Mouse (Mus musculus) midbrain, postnatal 0 days (tissue): Measurements from ENCODE around the gene H2-Oa. TPM values are rescaled to one million over a fixed set of nuclear protein-coding genes. Genes with fewer than 3 reads are reported as not detected.
"Not testable (repeated sequence)": the region's sequence is repeated elsewhere in the genome, so short reads cannot be mapped to it uniquely, and the experiment has no call there.

Experiments
- ATAC-seq: fragments of 200-750 bp; cut with Nextera tagmentation; 2 replicates; pipeline ENCODE4 v1.8.0; 2017; ENCODE audit warnings: moderate number of reproducible peaks, mild to moderate bottlenecking, moderate TSS enrichment, moderate library complexity; ENCODE audit not compliant: low FRiP score
- DNase-seq: peaks from one replicate; pipeline ENCODE4 v3.0.0-alpha.2; 2015; ENCODE audit warnings: low spot score
- H3K27ac ChIP-seq: fragments of 300-500 bp; sonication (generic); 2 replicates; pipeline ENCODE4 v1.5.1; 2014; ENCODE audit warnings: low read depth, mild to moderate bottlenecking, low read length, mixed read lengths
- H3K27me3 ChIP-seq: fragments of 300-500 bp; sonication (generic); 2 replicates; pipeline ENCODE4 v1.6.1; 2014; ENCODE audit warnings: low read length, control low read depth, mixed read lengths; ENCODE audit not compliant: insufficient read depth
- H3K36me3 ChIP-seq: fragments of 300-500 bp; sonication (generic); 2 replicates; pipeline ENCODE4 v1.6.1; 2014; ENCODE audit warnings: low read length, control low read depth, mixed read lengths; ENCODE audit not compliant: insufficient read depth
- H3K4me1 ChIP-seq: fragments of 300-500 bp; sonication (generic); 2 replicates; pipeline ENCODE4 v1.6.1; 2014; ENCODE audit warnings: mild to moderate bottlenecking, control low read depth, antibody characterized with exemption, low read length, mixed read lengths; ENCODE audit not compliant: insufficient read depth
- H3K4me2 ChIP-seq: fragments of 300-500 bp; sonication (generic); 2 replicates; pipeline ENCODE4 v1.6.1; 2014; ENCODE audit warnings: low read depth, mild to moderate bottlenecking, low read length, mixed read lengths; ENCODE audit not compliant: poor library complexity, severe bottlenecking
- H3K4me3 ChIP-seq: fragments of 300-500 bp; sonication (generic); 2 replicates; pipeline ENCODE4 v1.5.1; 2014; ENCODE audit warnings: low read depth, mild to moderate bottlenecking, low read length, moderate library complexity
- H3K9ac ChIP-seq: fragments of 300-500 bp; sonication (generic); replicated peaks from 2 replicates; pipeline ENCODE4 v1.6.1; 2014; ENCODE audit warnings: mild to moderate bottlenecking, low read length, moderate library complexity, mixed read lengths; ENCODE audit not compliant: poor library complexity, severe bottlenecking
- H3K9me3 ChIP-seq: fragments of 300-500 bp; sonication (generic); 2 replicates; pipeline ENCODE4 v1.6.1; 2016; ENCODE audit warnings: low read length, control low read depth
- CTCF ChIP-seq: IDR thresholded peaks from 2 replicates; pipeline ENCODE4 v1.5.1; 2016; ENCODE audit warnings: antibody characterized with exemption, mild to moderate bottlenecking
- WGBS: fragments of 180-500 bp; shearing (Covaris S2); extraction: QIAGEN DNeasy Blood & Tissue Kit; methylation state at CpG from one replicate; pipeline ENCODE4 v1.1.7; 2014; 5-methylcytosine and 5-hydroxymethylcytosine counted together
- polyA plus RNA-seq: library from polyadenylated mRNA; unstranded; fragments of >200 nt; fragmentation: Nextera tagmentation; extraction: Ambion mirVana; gene quantifications from 2 replicates; pipeline ENCODE4 v1.2.1, GENCODE M21; 2015
- total RNA-seq: library from RNA; depleted of rRNA; stranded (reverse); fragments of >200 nt; gene quantifications from 2 replicates; pipeline ENCODE4 v1.2.3, GENCODE M21; 2014; rRNA removed

Gene H2-Oa
- total and polyA plus RNA-seq, 2 experiments from 2014 or later: 0.23 TPM; not detected in 1

GRCm38 (mm10) chr17:34141448-34141847, 49.3 kb downstream of the H2-Oa start:
- Histone ChIP-seq H3K27me3 (peaks cover 34% of the 10 kb centered on the region), H3K9me3 (no peaks in the 10 kb centered on the region), H3K4me2 (no peak overlapping the region), H3K36me3 (no peaks in the 10 kb centered on the region), H3K9ac (no peak overlapping the region), H3K4me1 (peaks cover 3% of the 10 kb centered on the region; the same call in 1 of the 2 replicates), H3K4me3 (no peak overlapping the region), H3K27ac (no peak overlapping the region)
- DNase-seq (no peak), ATAC-seq (no peak)
- no peak for TF ChIP-seq CTCF
- WGBS: 35% methylated on average over 4 of the region's 4 CpGs

DNA sequence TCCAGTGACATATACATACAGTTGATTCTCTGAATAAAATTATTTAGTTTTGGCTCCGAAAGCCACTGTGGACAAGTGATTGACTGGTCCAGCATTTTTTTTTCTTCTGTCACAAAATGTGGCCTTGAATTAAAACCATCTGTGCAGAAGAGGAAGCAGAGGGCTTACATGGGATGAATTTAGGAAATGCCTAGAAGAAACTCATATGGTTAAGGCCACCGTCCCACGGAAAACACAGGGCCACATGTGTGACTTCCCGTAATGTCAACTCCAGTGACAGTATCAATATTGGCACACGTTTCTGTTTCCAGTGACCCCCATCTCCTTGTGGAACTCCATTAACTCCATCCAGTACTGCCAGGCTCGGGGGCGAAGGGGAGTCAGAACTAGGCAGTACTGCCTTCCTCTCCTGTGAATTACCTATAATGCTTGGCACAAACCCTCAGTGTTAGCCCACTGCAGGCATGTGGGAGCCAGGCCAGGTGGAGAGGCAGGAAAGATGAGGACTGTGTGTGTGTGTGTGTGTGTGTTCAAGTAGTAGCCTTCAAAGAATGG, 50.4 kb downstream of the H2-Oa start:
- Histone ChIP-seq H3K4me2 (no peak overlapping the region), H3K27me3 (peaks cover 34% of the 10 kb centered on the region), H3K9ac (no peak overlapping the region), H3K27ac (no peak overlapping the region), H3K4me3 (no peak overlapping the region), H3K36me3 (no peaks in the 10 kb centered on the region), H3K9me3 (no peaks in the 10 kb centered on the region), H3K4me1 (peaks cover 3% of the 10 kb centered on the region; the same call in 1 of the 2 replicates)
- ATAC-seq (no peak), DNase-seq (no peak)
- WGBS: 83% methylated on average over 7 of the region's 7 CpGs
- no peak for TF ChIP-seq CTCF

DNA sequence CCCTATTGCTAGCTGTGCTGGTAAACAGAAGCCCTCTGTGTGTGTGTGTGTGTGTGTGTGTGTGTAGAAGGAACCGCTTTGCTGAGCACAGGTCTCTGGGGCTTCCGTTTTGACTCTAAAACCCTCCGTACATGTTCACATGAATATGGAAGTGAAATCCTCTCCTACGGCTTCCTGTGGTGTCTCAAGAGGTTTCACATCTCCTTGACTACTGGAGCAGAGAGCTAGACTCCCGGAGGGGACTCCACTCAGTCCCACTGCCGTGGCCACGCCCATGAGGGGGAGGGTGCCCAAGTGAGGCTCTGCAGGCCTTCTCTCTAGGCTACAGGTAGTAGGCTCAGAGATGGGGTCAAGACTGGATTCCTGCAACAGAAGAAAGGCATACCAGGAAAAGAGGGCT, 50.9 kb downstream of the H2-Oa start, which contains the start of gene H2-DMb2:
Gene H2-DMb2, plus strand, starts transcription at position 275 of the 400 bp plus-strand sequence.
- Histone ChIP-seq H3K27ac (no peak within 1 kb of the TSS), H3K36me3 (no peaks in the 10 kb centered on the region), H3K4me2 (no peak within 1 kb of the TSS), H3K4me3 (no peak within 1 kb of the TSS), H3K4me1 (peaks cover 3% of the 10 kb centered on the region; the same call in 1 of the 2 replicates), H3K9me3 (no peaks in the 10 kb centered on the region), H3K9ac (no peak within 1 kb of the TSS), H3K27me3 (peaks cover 30% of the 10 kb centered on the region)
- no peak for ATAC-seq
- 21% methylated on average over 7 of the region's 7 CpGs for WGBS
- peak; percentile 15 for DNase-seq
- TF ChIP-seq CTCF: no peak

GRCm38 (mm10) chr17:34143461-34143860, 51.3 kb downstream of the H2-Oa start:
- no peak for DNase-seq
- 52% methylated on average over 5 of the region's 5 CpGs for WGBS
- H3K4me3 ChIP-seq: no peak overlapping the region
- no peak overlapping the region for H3K9ac ChIP-seq
- ATAC-seq: no peak
- H3K36me3 ChIP-seq: no peaks in the 10 kb centered on the region
- no peak overlapping the region for H3K4me2 ChIP-seq
- no peaks in the 10 kb centered on the region for H3K9me3 ChIP-seq
- TF ChIP-seq CTCF: no peak
- peaks cover 3% of the 10 kb centered on the region; the same call in 1 of the 2 replicates for H3K4me1 ChIP-seq
- H3K27me3 ChIP-seq: peaks cover 26% of the 10 kb centered on the region
- no peak overlapping the region for H3K27ac ChIP-seq

- ATAC-seq, H3K9ac ChIP-seq, DNase-seq, H3K4me1 ChIP-seq, H3K4me3 ChIP-seq, H3K36me3 ChIP-seq, H3K4me2 ChIP-seq, H3K9me3 ChIP-seq, H3K27ac ChIP-seq: not testable (repeated sequence)
- peaks cover 19% of the 10 kb centered on the region for H3K27me3 ChIP-seq
- 80% methylated on average over 4 of the region's 4 CpGs for WGBS
These were observed 52.1 kb downstream of the H2-Oa start for GRCm38 (mm10) chr17:34144221-34144620.

Other genes starting within 250 kb of the H2-Oa start
Only the 30 nearest of the 32 such genes appear.
- not detected in 2 replicates for gene Gm7029, start 218.5 kb upstream of the H2-Oa start, total RNA-seq
- gene Gm7029, start 218.5 kb upstream of the H2-Oa start, polyA plus RNA-seq: not detected in 2 replicates
- gene Kifc1, start 201.7 kb upstream of the H2-Oa start, total RNA-seq: 4.3 and 5.0 TPM in 2 replicates
- 1.4 and 2.2 TPM in 2 replicates for gene Kifc1, start 201.7 kb upstream of the H2-Oa start, polyA plus RNA-seq
- gene Platr17, start 187.2 kb upstream of the H2-Oa start, total RNA-seq: 0.22 and 0.33 TPM in 2 replicates
- 1.4 and 1.5 TPM in 2 replicates for gene Platr17, start 187.2 kb upstream of the H2-Oa start, polyA plus RNA-seq
- 52.3 and 55.7 TPM in 2 replicates for gene Daxx, start 182.9 kb upstream of the H2-Oa start, total RNA-seq
- 42.9 and 44.3 TPM in 2 replicates for gene Daxx, start 182.9 kb upstream of the H2-Oa start, polyA plus RNA-seq
- 41.4 and 44.4 TPM in 2 replicates for gene Tapbp, start 176.4 kb upstream of the H2-Oa start, total RNA-seq
- gene Tapbp, start 176.4 kb upstream of the H2-Oa start, polyA plus RNA-seq: 29.0 and 29.1 TPM in 2 replicates
- gene Zbtb22, start 176.4 kb upstream of the H2-Oa start, total RNA-seq: 44.3 and 50.9 TPM in 2 replicates
- 18.5 and 18.6 TPM in 2 replicates for gene Zbtb22, start 176.4 kb upstream of the H2-Oa start, polyA plus RNA-seq
- 81.8 and 83.0 TPM in 2 replicates for gene Rgl2, start 162.8 kb upstream of the H2-Oa start, total RNA-seq
- 33.1 and 38.2 TPM in 2 replicates for gene Rgl2, start 162.8 kb upstream of the H2-Oa start, polyA plus RNA-seq
- gene Pfdn6, start 152.0 kb upstream of the H2-Oa start, total RNA-seq: 47.9 and 60.9 TPM in 2 replicates
- gene Pfdn6, start 152.0 kb upstream of the H2-Oa start, polyA plus RNA-seq: 170 and 185 TPM in 2 replicates
- 14.3 and 15.7 TPM in 2 replicates for gene Wdr46, start 151.7 kb upstream of the H2-Oa start, total RNA-seq
- 14.6 and 17.3 TPM in 2 replicates for gene Wdr46, start 151.7 kb upstream of the H2-Oa start, polyA plus RNA-seq
- 8.6 and 14.1 TPM in 2 replicates for gene B3galt4, start 140.9 kb upstream of the H2-Oa start, total RNA-seq
- 11.1 and 14.0 TPM in 2 replicates for gene B3galt4, start 140.9 kb upstream of the H2-Oa start, polyA plus RNA-seq
- 39.5 and 46.1 TPM in 2 replicates for gene Vps52, start 136.5 kb upstream of the H2-Oa start, total RNA-seq
- 65.8 and 68.6 TPM in 2 replicates for gene Vps52, start 136.5 kb upstream of the H2-Oa start, polyA plus RNA-seq
- 742 and 975 TPM in 2 replicates for gene Rps18, start 136.3 kb upstream of the H2-Oa start, total RNA-seq
- 751 and 769 TPM in 2 replicates for gene Rps18, start 136.3 kb upstream of the H2-Oa start, polyA plus RNA-seq
- 19.0 and 21.2 TPM in 2 replicates for gene H2-K1, start 92.0 kb upstream of the H2-Oa start, total RNA-seq
- 17.0 and 22.2 TPM in 2 replicates for gene H2-K1, start 92.0 kb upstream of the H2-Oa start, polyA plus RNA-seq
- 19.5 and 23.4 TPM in 2 replicates for gene Ring1, start 67.7 kb upstream of the H2-Oa start, total RNA-seq
- 17.3 and 19.5 TPM in 2 replicates for gene Ring1, start 67.7 kb upstream of the H2-Oa start, polyA plus RNA-seq
- gene H2-Ke6, start 64.3 kb upstream of the H2-Oa start, total RNA-seq: 58.4 and 67.6 TPM in 2 replicates
- 53.6 and 54.7 TPM in 2 replicates for gene H2-Ke6, start 64.3 kb upstream of the H2-Oa start, polyA plus RNA-seq
- gene Slc39a7, start 60.7 kb upstream of the H2-Oa start, total RNA-seq: 170 and 229 TPM in 2 replicates
- 152 and 156 TPM in 2 replicates for gene Slc39a7, start 60.7 kb upstream of the H2-Oa start, polyA plus RNA-seq
- gene Rxrb, start 60.5 kb upstream of the H2-Oa start, total RNA-seq: 53.6 and 61.2 TPM in 2 replicates
- 52.7 and 53.7 TPM in 2 replicates for gene Rxrb, start 60.5 kb upstream of the H2-Oa start, polyA plus RNA-seq
- 17.9 and 24.3 TPM in 2 replicates for gene Col11a2, start 52.9 kb upstream of the H2-Oa start, total RNA-seq
- 4.1 and 4.6 TPM in 2 replicates for gene Col11a2, start 52.9 kb upstream of the H2-Oa start, polyA plus RNA-seq
- 23.8 and 39.0 TPM in 2 replicates for gene H2-DMa, start 27.2 kb downstream of the H2-Oa start, total RNA-seq
- 24.8 and 26.1 TPM in 2 replicates for gene H2-DMa, start 27.2 kb downstream of the H2-Oa start, polyA plus RNA-seq
- 219 and 233 TPM in 2 replicates for gene Brd2, start 30.3 kb downstream of the H2-Oa start, total RNA-seq
- gene Brd2, start 30.3 kb downstream of the H2-Oa start, polyA plus RNA-seq: 107 and 124 TPM in 2 replicates
- 0.16 and 0.47 TPM in 2 replicates for gene H2-DMb2, start 51.0 kb downstream of the H2-Oa start, total RNA-seq
- 1.4 and 1.6 TPM in 2 replicates for gene H2-DMb2, start 51.0 kb downstream of the H2-Oa start, polyA plus RNA-seq
- 0.47 and 4.7 TPM in 2 replicates for gene H2-DMb1, start 60.7 kb downstream of the H2-Oa start, total RNA-seq
- gene H2-DMb1, start 60.7 kb downstream of the H2-Oa start, polyA plus RNA-seq: 1.6 and 2.3 TPM in 2 replicates
- 7.1 and 16.5 TPM in 2 replicates for gene Tap1, start 95.2 kb downstream of the H2-Oa start, total RNA-seq
- gene Tap1, start 95.2 kb downstream of the H2-Oa start, polyA plus RNA-seq: 7.7 and 8.3 TPM in 2 replicates
- gene Psmb9, start 95.4 kb downstream of the H2-Oa start, total RNA-seq: 0.99 and 1.1 TPM in 2 replicates
- 2.0 and 3.3 TPM in 2 replicates for gene Psmb9, start 95.4 kb downstream of the H2-Oa start, polyA plus RNA-seq
- 1.7 and 2.8 TPM in 2 replicates for gene Psmb8, start 105.4 kb downstream of the H2-Oa start, total RNA-seq
- gene Psmb8, start 105.4 kb downstream of the H2-Oa start, polyA plus RNA-seq: 4.2 and 5.3 TPM in 2 replicates
- gene Tap2, start 111.2 kb downstream of the H2-Oa start, total RNA-seq: 1.8 and 2.0 TPM in 2 replicates
- 2.9 and 4.2 TPM in 2 replicates for gene Tap2, start 111.2 kb downstream of the H2-Oa start, polyA plus RNA-seq
- gene H2-Ob, start 146.6 kb downstream of the H2-Oa start, total RNA-seq: 1.1 and 1.2 TPM in 2 replicates
- gene H2-Ob, start 146.6 kb downstream of the H2-Oa start, polyA plus RNA-seq: 0.31 and 0.55 TPM in 2 replicates
- 0.57 and 1.4 TPM in 2 replicates for gene H2-Ab1, start 165.3 kb downstream of the H2-Oa start, total RNA-seq
- 1.5 and 2.7 TPM in 2 replicates for gene H2-Ab1, start 165.3 kb downstream of the H2-Oa start, polyA plus RNA-seq
- gene H2-Aa, start 195.5 kb downstream of the H2-Oa start, total RNA-seq: 0.66 TPM in 1 of 2 replicates, not detected in the other
- gene H2-Aa, start 195.5 kb downstream of the H2-Oa start, polyA plus RNA-seq: 0.29 and 0.81 TPM in 2 replicates
- 0.88 and 1.7 TPM in 2 replicates for gene H2-Eb1, start 213.5 kb downstream of the H2-Oa start, total RNA-seq
- gene H2-Eb1, start 213.5 kb downstream of the H2-Oa start, polyA plus RNA-seq: 5.0 and 5.2 TPM in 2 replicates